Mouse (Mus musculus): ENCODE data around the gene Rnf145. TPM values are rescaled to one million over a fixed set of nuclear protein-coding genes. Genes with fewer than 3 reads are reported as not detected.
"Not testable (repeated sequence)": the region's sequence is repeated elsewhere in the genome, so short reads cannot be mapped to it uniquely, and the experiment has no call there.

Gene Rnf145
- polyA plus RNA-seq, 1 experiment from 2014 or later = 82.1 TPM

DNA sequence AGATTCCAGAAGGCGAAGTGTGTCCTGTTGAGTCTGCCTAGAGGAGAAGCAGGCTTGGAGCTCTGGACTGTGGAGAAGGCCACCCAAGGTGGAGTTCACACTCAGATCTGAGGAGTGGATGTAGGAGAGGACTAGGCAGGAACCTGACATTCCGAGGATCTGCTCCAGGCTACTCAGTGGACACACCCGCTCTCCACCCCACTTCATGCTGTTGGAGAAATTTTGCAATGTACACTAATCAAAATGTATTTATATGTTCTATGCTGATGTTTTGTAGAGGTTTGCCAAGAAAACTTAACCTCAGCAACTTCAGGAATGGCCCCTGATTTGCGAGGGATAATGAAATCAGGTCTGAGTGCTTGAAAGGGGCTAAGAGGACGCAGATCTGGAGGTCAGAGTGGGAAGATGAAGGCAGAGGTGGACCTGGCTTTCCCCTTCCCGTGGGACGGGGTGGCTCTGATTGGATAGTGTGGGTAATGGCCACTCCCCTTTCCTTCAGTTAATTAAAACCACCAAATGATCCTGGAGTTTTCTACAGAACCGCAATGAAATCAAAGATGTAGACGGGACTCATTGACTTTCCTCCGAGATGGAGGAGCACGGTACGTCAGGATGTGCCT is 45.6 kb downstream of the Rnf145 start:
- no peaks in the 10 kb centered on the region for H3K9me3 ChIP-seq
- WGBS = 92% methylated on average over 12 of the region's 12 CpGs
- no peaks in the 10 kb centered on the region for H3K27me3 ChIP-seq (ENCODE audit: insufficient read depth, poor library complexity, severe bottlenecking)
- DNase-seq (ENCODE audit: low spot score) = no peak
- H3K27ac ChIP-seq = no peak overlapping the region
- H3K36me3 ChIP-seq = peaks cover 84% of the 10 kb centered on the region
- no peaks in the 10 kb centered on the region for H3K4me1 ChIP-seq
- no peak overlapping the region for H3K4me3 ChIP-seq

DNA sequence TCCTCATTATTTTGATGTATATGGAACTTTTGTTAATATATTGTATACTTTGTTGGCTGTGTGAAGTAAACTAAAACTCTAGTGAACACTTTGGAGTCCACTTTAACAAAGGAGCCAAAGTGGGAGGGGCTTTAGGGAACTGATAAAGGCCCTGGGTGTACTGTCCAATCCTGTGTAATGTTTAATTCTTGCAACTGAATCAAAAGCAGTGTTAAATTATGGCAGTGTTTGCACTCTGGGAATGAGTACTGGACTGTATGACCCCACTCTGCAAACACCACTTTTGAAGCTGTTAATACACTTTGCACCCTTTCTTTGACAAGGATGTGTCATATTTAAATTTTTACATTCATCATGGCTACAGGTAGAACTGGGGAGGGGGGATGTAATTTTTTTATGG is 46.2 kb downstream of the Rnf145 start:
- Histone ChIP-seq H3K27me3 (ENCODE audit: insufficient read depth, poor library complexity, severe bottlenecking) (no peaks in the 10 kb centered on the region), H3K27ac (no peak overlapping the region), H3K36me3 (peaks cover 83% of the 10 kb centered on the region), H3K4me1 (no peaks in the 10 kb centered on the region), H3K9me3 (no peaks in the 10 kb centered on the region), H3K4me3 (no peak overlapping the region)
- no peak for DNase-seq (ENCODE audit: low spot score)

DNA sequence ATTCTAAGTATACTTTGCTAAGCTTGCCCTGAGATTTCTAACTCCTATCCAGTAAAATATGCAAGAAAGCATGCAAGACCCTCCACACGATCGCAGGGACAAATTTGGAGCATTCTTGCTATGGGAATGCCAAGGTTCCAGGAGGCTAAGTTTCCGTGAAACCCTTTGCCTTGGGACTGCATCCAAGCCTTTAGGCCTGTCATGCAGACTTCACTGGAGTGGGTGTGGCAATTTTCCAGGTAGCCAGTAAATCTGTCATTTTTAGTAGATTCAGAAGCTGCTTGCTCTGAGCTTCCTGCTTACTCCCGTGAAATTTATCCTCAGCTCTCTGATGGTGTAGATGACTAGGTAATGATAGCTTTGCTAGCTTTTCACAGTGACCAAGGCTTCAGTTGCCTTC is 51.6 kb downstream of the Rnf145 start:
- not testable (repeated sequence) for H3K27ac ChIP-seq; H3K27me3 ChIP-seq (ENCODE audit: insufficient read depth, poor library complexity, severe bottlenecking); H3K9me3 ChIP-seq; H3K4me3 ChIP-seq; H3K4me1 ChIP-seq
- peaks cover 29% of the 10 kb centered on the region for H3K36me3 ChIP-seq
- peak; percentile 7 for DNase-seq (ENCODE audit: low spot score)
- 92% methylated on average over 4 of the region's 4 CpGs for whole genome bisulfite sequencing

DNA sequence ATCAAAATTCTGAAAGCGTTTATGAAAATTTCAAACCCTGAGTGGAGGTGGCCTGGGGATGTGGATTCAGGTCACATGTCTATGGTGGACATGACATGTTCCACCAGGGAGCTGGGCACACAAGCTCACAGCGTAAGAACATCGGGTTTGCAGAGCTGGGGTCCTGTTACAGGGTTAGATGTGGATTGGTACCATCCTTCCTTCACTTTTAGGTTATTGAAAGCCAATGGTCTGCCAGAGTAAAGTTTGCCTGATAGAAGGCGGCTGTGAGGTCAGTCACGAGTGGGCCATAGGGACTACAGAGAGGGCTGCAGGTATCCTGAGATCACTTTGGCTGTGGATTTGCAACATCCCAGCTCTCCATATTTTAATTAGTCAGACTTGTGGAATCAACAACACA is 54.0 kb downstream of the Rnf145 start:
- H3K36me3 ChIP-seq = peaks cover 8% of the 10 kb centered on the region
- H3K9me3 ChIP-seq = no peaks in the 10 kb centered on the region
- DNase-seq (ENCODE audit: low spot score) = peak; percentile 53
- H3K27ac ChIP-seq = no peak overlapping the region
- no peaks in the 10 kb centered on the region for H3K4me1 ChIP-seq
- 89% methylated on average over 5 of the region's 5 CpGs for WGBS
- no peak overlapping the region for H3K4me3 ChIP-seq
- H3K27me3 ChIP-seq (ENCODE audit: insufficient read depth, poor library complexity, severe bottlenecking) = no peaks in the 10 kb centered on the region

DNA sequence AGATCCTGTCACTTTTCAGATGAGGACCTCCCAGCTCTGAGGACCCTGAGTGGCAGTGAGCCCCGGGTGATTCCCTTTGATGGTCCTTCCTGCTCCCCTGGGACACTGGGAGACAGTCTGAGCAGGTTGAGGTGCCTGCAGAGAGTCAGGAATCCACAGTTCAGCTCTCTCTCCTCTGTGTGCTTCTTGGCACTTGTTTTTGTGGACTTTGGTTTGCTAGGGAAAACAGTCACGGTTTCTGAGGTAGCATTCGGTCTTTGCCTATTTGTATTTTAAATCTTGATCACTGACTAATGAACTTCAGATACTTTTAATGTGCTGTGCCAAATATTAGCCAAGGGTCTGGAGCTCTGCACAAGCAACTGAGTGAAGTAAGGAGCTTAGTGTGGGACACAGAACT is 54.6 kb downstream of the Rnf145 start:
- 65% methylated on average over 3 of the region's 3 CpGs for WGBS

DNA sequence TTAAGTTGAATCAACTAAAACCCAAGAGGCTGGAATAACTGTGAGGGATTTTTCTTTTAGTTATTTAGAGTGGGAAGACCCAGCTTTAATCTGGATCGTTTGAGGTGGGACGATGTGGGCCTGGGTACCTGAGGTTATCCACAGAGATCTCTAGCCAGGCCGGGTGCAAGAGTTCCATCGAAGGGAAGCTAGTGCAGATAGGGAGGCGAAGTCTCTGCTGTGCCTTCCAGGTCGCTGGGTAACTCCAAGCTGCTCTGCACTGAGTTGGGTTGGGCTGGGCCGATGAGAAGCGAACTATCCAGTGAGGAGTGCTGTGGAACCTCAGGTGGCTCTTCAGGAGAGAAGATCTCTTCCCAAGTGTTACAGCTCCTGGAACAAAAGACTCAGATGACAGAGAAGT is 55.6 kb downstream of the Rnf145 start:
- no peak overlapping the region for H3K4me3 ChIP-seq
- H3K27me3 ChIP-seq (ENCODE audit: insufficient read depth, poor library complexity, severe bottlenecking) = no peaks in the 10 kb centered on the region
- H3K9me3 ChIP-seq = no peaks in the 10 kb centered on the region
- WGBS = 86% methylated on average over 8 of the region's 8 CpGs
- H3K4me1 ChIP-seq = no peaks in the 10 kb centered on the region
- peak; percentile 55 for DNase-seq (ENCODE audit: low spot score)
- H3K36me3 ChIP-seq = peaks cover 4% of the 10 kb centered on the region
- no peak overlapping the region for H3K27ac ChIP-seq

More for the DNA sequence above, 54.6 kb downstream of the Rnf145 start:
- H3K27ac ChIP-seq = no peak overlapping the region
- H3K27me3 ChIP-seq (ENCODE audit: insufficient read depth, poor library complexity, severe bottlenecking) = no peaks in the 10 kb centered on the region
- H3K36me3 ChIP-seq = peaks cover 8% of the 10 kb centered on the region
- no peak overlapping the region for H3K4me3 ChIP-seq
- H3K9me3 ChIP-seq = no peaks in the 10 kb centered on the region
- peak; percentile 46 for DNase-seq (ENCODE audit: low spot score)
- H3K4me1 ChIP-seq = no peaks in the 10 kb centered on the region

DNA sequence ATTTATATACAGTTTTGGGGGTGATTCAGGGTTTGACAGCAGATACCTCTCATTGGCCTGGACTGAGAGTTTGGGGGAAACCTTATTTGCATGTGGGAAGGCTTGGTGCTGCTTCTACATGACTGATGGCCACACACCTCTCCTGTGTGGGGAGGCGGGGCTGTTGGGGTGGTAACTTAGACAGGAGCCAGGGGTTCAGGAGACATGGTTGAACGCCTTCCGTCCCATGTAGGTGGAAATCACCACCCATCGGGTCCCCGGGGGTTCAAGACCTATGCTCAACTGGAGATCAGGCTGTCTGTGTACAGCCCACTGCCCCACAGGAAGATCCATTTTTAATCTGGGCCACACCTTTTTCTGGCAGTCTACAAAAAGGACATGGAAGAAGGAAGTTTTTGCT is 56.1 kb downstream of the Rnf145 start:
- no peaks in the 10 kb centered on the region for H3K9me3 ChIP-seq
- H3K27me3 ChIP-seq (ENCODE audit: insufficient read depth, poor library complexity, severe bottlenecking) = no peaks in the 10 kb centered on the region
- DNase-seq (ENCODE audit: low spot score) = peak; percentile 39
- 90% methylated on average over 5 of the region's 5 CpGs for WGBS
- no peaks in the 10 kb centered on the region; the same call in 1 of the 2 replicates for H3K36me3 ChIP-seq
- no peak overlapping the region for H3K27ac ChIP-seq
- H3K4me3 ChIP-seq = no peak overlapping the region
- H3K4me1 ChIP-seq = no peaks in the 10 kb centered on the region

DNA sequence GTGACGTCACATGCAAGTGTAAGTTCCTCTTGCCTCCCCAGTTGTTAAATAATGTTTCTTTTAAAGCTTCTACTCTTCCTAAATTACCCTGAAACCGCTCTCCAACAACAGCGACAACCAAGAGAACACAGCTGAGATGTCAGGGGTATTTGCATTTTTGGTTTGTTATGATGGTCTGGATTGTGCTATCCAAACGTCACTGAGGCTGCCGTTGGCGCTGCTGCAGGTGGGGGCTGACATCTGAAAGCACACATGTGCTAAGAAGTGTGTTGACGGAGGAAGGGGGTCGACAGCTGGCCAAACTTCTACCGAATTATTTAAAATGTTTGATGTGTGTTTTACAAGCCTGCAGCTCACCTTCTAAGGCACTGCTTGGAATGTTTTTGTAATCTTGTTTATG is 59.1 kb downstream of the Rnf145 start:
- Histone ChIP-seq H3K4me3 (no peak overlapping the region), H3K9me3 (no peaks in the 10 kb centered on the region), H3K36me3 (no peaks in the 10 kb centered on the region), H3K27me3 (ENCODE audit: insufficient read depth, poor library complexity, severe bottlenecking) (no peaks in the 10 kb centered on the region), H3K27ac (no peak overlapping the region), H3K4me1 (no peaks in the 10 kb centered on the region)
- 83% methylated on average over 9 of the region's 9 CpGs for WGBS
- no peak for DNase-seq (ENCODE audit: low spot score)

DNA sequence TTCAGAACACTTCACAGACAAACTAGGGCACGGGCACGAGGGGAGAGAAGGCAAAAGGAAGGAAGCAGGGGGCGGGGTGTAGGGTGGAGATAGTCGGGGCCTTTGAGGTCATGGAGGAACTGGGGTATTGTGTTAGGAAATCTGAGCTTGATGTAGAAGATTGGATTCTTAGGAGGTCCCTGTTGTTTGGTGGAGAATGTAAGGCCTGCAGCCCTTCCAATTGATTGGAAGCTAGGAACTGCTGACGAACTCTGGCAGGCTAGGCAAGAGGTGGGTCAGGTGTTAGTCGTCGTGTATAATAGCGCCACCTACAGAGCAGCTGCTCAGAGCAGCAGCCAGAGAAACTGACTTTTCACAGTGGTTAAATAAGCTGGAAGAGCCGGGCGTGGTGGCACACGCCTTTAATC is 62.5 kb downstream of the Rnf145 start:
- H3K9me3 ChIP-seq = no peaks in the 10 kb centered on the region
- H3K27me3 ChIP-seq (ENCODE audit: insufficient read depth, poor library complexity, severe bottlenecking) = no peaks in the 10 kb centered on the region
- WGBS = 30% methylated on average over 11 of the region's 11 CpGs
- no peak overlapping the region for H3K27ac ChIP-seq
- H3K36me3 ChIP-seq = no peaks in the 10 kb centered on the region
- H3K4me1 ChIP-seq = no peaks in the 10 kb centered on the region
- no peak overlapping the region for H3K4me3 ChIP-seq
- DNase-seq (ENCODE audit: low spot score) = peak; percentile 69

DNA sequence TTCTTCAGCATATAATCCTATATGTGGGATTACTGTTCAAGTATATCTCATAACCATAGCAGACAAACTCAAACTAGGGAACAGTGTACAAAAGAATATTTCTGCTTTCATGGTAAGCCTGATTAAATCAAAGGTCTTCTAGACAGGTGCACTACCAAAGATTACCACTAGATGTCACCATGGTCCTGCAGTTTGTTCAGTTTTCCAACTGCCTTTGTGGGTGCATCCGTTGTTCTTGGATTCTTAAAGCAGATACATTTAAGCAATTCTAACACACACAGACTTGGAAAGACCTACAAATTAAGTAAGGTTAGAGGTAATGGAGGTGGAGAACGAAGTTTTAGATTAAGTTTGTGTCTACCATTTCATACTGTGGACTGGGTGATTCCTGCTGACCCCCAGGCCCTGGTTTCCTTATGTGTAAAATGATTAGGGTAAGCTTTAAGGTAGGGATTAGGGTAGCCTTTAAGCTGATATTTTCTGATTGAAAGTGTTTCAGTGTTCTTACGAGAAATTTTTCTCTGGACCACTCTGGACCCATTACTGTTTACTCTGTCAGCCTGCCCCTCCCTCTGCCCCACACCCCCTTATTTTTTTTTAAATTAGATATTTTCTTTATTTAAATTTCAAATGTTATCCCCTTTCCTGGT is 67.4 kb downstream of the Rnf145 start:
- H3K4me1 ChIP-seq = peaks cover 6% of the 10 kb centered on the region
- no peaks in the 10 kb centered on the region for H3K9me3 ChIP-seq
- DNase-seq (ENCODE audit: low spot score) = no peak
- no peak overlapping the region for H3K27ac ChIP-seq
- H3K27me3 ChIP-seq (ENCODE audit: insufficient read depth, poor library complexity, severe bottlenecking) = no peaks in the 10 kb centered on the region
- H3K36me3 ChIP-seq = no peaks in the 10 kb centered on the region
- 12% methylated on average over 3 of the region's 3 CpGs for WGBS
- no peak overlapping the region for H3K4me3 ChIP-seq

DNA sequence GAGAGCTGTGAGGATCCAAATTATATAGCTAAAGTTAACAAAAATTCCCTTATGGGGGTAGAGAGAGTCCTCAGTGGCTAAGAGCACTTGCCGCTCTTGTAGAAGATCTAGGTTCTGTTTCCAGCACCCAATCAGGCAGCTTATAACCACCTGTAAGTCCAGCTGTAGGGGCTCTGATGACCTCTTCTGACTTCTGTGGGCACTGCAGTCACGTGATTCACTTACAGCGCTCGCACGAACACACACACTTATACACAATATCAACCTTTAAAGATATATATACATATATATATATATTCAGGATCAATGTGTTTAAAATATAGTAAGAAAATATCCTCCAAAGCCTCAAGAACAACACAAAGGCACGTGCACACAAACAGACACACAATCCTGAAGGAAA is 74.3 kb downstream of the Rnf145 start:
- H3K36me3 ChIP-seq = no peaks in the 10 kb centered on the region
- H3K4me1 ChIP-seq = peaks cover 6% of the 10 kb centered on the region
- H3K27ac ChIP-seq = no peak overlapping the region
- H3K27me3 ChIP-seq (ENCODE audit: insufficient read depth, poor library complexity, severe bottlenecking) = no peaks in the 10 kb centered on the region
- 86% methylated on average over 6 of the region's 6 CpGs for WGBS
- no peak overlapping the region for H3K4me3 ChIP-seq
- DNase-seq (ENCODE audit: low spot score) = no peak
- no peaks in the 10 kb centered on the region for H3K9me3 ChIP-seq

DNA sequence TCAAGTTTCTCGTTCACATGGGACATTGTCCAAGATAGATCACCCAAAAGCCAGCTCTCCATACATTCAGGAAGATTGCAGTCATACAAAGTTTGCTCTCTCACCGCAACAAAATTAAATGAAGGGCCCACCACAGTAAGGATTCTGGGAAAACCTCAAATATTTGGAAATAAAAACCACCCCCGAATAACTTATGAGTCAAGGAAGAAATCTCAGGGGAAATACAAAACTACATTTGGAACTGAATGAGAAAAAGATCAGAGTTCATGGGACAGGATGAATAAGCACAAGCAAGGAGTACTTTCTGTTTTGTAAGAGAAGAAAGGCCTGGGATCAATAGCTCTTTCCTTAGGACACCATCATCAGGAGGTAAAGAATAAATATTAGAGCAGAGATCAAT is 76.0 kb downstream of the Rnf145 start:
- Histone ChIP-seq H3K4me1 (peaks cover 6% of the 10 kb centered on the region), H3K27ac (no peak overlapping the region), H3K36me3 (no peaks in the 10 kb centered on the region), H3K9me3 (no peaks in the 10 kb centered on the region), H3K4me3 (no peak overlapping the region), H3K27me3 (ENCODE audit: insufficient read depth, poor library complexity, severe bottlenecking) (no peaks in the 10 kb centered on the region)
- DNase-seq (ENCODE audit: low spot score) = no peak
- 76% methylated on average over 3 of the region's 3 CpGs for WGBS

DNA sequence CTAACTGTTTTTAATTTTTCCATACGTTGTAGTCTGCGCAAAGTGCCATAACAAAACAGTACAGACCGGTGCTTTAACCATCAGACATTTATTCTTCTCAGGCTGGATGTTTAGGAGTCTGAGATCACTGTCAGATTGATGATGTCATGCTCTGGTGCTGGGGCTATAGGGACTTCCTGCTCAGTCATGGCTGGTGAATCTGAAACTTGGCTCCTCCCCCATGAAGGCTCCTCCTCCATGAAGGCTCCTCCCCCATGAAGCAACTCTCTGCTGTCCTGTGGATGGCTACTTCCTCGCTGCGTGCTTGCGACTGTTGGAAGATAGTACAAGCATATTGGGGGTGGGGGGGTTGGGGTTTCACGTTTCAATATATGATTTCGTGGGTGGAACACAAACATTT is 88.1 kb downstream of the Rnf145 start:
- H3K4me1 ChIP-seq = peaks cover 7% of the 10 kb centered on the region
- H3K27me3 ChIP-seq (ENCODE audit: insufficient read depth, poor library complexity, severe bottlenecking) = peaks cover 8% of the 10 kb centered on the region
- 79% methylated on average over 8 of the region's 8 CpGs for WGBS
- no peaks in the 10 kb centered on the region for H3K36me3 ChIP-seq
- H3K27ac ChIP-seq = no peak overlapping the region
- H3K9me3 ChIP-seq = no peaks in the 10 kb centered on the region
- no peak for DNase-seq (ENCODE audit: low spot score)
- H3K4me3 ChIP-seq = no peak overlapping the region

DNA sequence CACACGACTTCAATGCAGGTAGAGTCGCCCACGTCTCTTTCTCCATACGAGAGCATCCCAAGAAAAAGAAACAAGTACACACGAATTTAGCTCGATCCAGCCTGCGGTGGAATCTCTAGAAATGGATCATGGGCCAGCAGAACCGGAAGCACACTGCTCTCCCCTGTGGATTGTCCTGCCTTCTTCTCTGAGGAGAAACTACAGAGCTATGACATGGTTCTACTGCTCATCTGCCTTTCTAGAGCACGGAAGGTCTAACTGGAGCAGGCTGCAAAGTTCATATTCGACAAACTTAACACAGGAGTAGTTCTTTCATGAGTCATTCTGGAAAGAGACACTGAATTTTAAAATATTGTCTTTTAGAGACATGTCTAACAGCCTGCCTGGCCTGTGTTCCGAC is 89.9 kb downstream of the Rnf145 start:
- Histone ChIP-seq H3K27ac (no peak overlapping the region), H3K4me3 (no peak overlapping the region), H3K4me1 (peaks cover 24% of the 10 kb centered on the region), H3K36me3 (no peaks in the 10 kb centered on the region), H3K9me3 (no peaks in the 10 kb centered on the region), H3K27me3 (ENCODE audit: insufficient read depth, poor library complexity, severe bottlenecking) (peaks cover 25% of the 10 kb centered on the region)
- 77% methylated on average over 11 of the region's 11 CpGs for WGBS
- DNase-seq (ENCODE audit: low spot score) = no peak
